Mouse (Mus musculus) effector memory CD4-positive, alpha-beta T cell, adult 7 months (primary cell): ENCODE measurements around the gene Mtrf1. TPM values are rescaled to one million over a fixed set of nuclear protein-coding genes. Genes with fewer than 3 reads are reported as not detected.

Source experiments
- polyA plus RNA-seq: library from polyadenylated mRNA; unstranded; fragments of 100-300 nt; shearing (Covaris generic); gene quantifications from one replicate; pipeline ENCODE4 v1.2.1, GENCODE M21; 2017

Mtrf1 gene
- 2.8 TPM for polyA plus RNA-seq

GRCm38 (mm10) chr14:79397321-79398122, at the start of gene Mtrf1:
Gene Mtrf1 (plus strand): TSS chr14:79397772.

DNA sequence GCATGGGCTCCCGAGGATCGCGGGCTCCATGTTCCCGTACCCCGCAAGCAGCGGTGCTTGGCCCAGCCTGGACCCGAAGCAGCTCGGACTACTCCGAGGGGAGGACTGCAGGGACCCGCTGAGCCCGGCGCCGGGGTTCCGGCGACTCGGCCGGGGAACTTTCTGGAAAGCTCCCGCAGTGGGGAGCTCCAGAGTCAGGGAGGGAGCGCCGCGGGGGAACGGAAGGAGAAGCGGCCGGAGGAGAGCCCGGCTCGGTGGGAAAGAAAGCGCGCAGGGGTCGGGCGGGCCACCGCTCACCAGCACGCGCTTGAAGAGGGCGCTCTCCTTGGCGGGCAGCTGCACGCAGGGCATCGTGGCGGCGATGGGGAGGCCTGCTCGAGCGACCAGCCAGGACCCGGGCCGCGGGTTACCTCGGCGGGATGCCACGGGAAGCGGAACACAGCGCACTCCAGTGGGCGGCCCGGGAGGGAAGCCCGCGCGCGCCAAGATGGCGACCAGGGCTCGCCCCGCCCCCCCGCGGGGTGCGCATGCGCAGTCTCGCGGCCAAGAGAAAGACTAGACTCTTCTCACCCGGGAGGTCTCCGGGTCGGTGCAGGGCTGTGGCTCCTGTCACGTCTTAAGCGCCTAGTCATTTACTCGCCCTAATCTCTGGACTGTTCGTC, 7.2 kb upstream of the Mtrf1 start, which contains the start of gene Naa16:
Gene Naa16 (minus strand): TSS at position 514 of the 662 bp plus-strand sequence.

DNA sequence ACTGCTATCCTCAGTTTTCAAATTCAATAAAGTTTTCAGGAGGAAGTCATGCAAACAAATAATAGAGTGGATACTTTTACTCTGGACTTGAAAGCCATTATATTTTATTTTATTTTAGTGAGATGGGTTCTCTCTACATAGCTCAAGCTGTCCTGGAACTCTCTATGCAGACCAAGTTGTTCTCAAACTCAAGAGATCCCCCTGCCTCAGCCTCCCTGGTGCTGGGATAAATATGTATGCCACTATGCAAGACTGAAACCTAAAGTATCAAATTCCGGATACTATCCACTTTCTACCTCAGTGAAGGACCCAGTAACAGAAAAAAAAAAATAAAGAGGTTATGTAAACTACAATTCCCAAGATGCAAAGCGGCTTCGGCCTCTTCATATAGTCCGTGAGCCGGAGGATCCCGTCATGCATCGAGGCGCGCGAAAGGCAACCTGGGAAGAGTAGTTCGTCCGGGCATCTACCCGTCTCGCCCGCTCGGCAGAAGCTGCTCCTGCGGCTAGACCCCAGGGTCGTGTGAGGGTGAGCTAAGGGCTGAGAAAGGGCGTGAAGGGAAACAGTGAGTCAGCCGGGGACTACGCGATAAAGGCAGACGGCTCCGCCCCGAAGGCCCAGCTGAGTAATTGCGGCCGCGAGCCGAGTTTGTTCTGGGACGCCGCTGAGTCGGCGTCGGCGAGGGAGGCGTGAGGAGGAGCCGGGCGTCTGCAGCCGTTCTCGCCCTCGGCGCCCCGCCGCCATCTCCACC, 28.6 kb downstream of the Mtrf1 start, which contains the start of gene Kbtbd7:
Gene Kbtbd7 (plus strand): TSS at position 533 of the 751 bp plus-strand sequence.

DNA sequence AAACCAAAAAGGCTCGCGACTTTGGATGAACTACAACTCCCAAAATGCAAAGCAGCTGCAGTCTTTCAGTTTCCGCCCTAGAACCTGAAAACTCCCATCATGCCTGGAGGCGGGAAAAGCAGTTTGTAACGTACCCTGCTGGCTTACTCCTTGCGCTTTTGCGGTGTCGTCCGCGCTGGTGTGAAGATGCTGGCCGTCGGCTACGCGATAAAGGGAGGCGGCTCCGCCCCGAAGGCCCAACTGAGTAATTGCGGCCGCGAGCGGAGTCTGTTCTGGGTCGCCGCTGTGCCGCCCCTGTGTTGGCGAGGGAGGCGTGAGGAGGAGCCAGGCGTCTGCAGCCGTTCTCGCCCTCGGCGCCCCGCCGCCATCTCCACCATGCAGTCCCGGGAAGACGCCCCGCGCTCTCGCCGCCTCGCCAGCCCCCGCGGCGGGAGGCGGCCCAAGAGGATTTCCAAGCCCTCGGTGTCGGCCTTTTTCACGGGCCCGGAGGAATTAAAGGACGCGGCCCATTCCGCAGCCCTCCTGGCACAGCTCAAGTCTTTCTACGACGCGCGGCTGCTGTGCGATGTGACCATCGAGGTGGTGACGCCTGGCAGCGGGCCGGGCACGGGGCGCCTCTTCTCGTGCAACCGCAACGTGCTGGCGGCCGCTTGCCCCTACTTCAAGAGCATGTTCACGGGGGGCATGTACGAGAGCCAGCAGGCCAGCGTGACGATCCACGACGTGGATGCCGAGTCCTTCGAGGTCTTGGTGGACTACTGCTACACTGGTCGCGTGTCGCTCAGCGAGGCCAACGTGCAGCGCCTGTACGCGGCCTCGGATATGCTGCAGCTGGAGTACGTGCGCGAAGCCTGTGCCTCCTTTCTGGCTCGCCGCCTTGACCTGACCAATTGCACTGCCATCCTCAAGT, 54.4 kb downstream of the Mtrf1 start, which contains the start of gene Kbtbd6:
Gene Kbtbd6 (plus strand): TSS at position 155 of the 910 bp plus-strand sequence.

Other genes starting within 250 kb of the Mtrf1 start
- 0.48 TPM for gene Zfp957, start 150.4 kb upstream of the Mtrf1 start, polyA plus RNA-seq
- gene Rgcc, start 96.1 kb upstream of the Mtrf1 start, polyA plus RNA-seq = 161 TPM
- 45.3 TPM for gene Naa16, start 7.0 kb upstream of the Mtrf1 start, polyA plus RNA-seq
- 1.5 TPM for gene Kbtbd7, start 28.7 kb downstream of the Mtrf1 start, polyA plus RNA-seq
- gene Kbtbd6, start 54.1 kb downstream of the Mtrf1 start, polyA plus RNA-seq = not detected
- 238 TPM for gene Elf1, start 83.4 kb downstream of the Mtrf1 start, polyA plus RNA-seq
- 42.4 TPM for gene Wbp4, start 83.7 kb downstream of the Mtrf1 start, polyA plus RNA-seq
- 171 TPM for gene Sugt1, start 189.9 kb downstream of the Mtrf1 start, polyA plus RNA-seq